ENCODE assay signal across 8 mouse cellular contexts in the genomic region with DNA sequence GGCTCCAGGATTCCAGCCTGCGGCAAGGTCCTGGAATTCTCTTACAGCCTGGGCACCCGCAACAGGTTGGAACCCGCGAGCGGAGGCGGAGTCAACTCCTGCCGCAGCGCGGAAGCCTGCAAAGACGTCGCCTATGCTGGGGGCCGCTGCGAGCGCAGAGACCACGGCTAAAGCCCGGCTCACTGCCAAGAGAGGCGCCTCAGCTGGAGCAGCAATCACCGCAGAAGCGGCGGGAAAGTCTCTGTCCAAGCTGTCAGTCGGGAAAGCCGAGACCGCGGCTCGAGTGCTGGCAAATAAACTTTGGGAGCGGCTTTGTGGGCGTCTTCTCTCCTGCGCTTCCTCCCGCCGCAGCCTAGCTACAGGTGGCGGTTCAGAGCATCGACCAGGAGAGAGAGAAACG. TPM values are rescaled to one million over a fixed set of nuclear protein-coding genes. Genes with fewer than 3 reads are reported as not detected.
DNase-seq lines count a peak whose midpoint lies in the region; ATAC-seq and TF ChIP-seq lines count a peak whose summit lies in the region.

No protein-coding gene starts in this region.

- WGBS in limb, embryonic 14.5 days: 19% methylated on average over 30 of the region's 33 CpGs
- WGBS in neural tube, embryonic 15.5 days: 20% methylated on average over 33 of the region's 33 CpGs

- no peaks in the 10 kb centered on the region for H3K4me1 ChIP-seq in limb, embryonic 14.5 days (ENCODE audit: control insufficient read depth, insufficient read depth, low read length)
- peaks cover 27% of the 10 kb centered on the region for H3K4me1 ChIP-seq in neural tube, embryonic 15.5 days

- no peak for TF ChIP-seq CTCF in gastrocnemius, adult 2 months (IDR thresholded peaks at IDR 0.05)

- H3K4me3 ChIP-seq in gastrocnemius, adult 2 months: peak overlapping the region; percentile 56
- H3K4me3 ChIP-seq in limb, embryonic 14.5 days (replicated peaks; ENCODE audit: low read length): peak overlapping the region; percentile 36
- peak overlapping the region; percentile 37 for H3K4me3 ChIP-seq in neural tube, embryonic 15.5 days (replicated peaks)

- peaks cover 74% of the 10 kb centered on the region for H3K27me3 ChIP-seq in limb, embryonic 14.5 days (ENCODE audit: control insufficient read depth, insufficient read depth, low read length)
- H3K27me3 ChIP-seq in neural tube, embryonic 15.5 days (replicated peaks): peaks cover 62% of the 10 kb centered on the region

- no peak for TF ChIP-seq POLR2A in limb, embryonic 14.5 days (IDR thresholded peaks at IDR 0.05; ENCODE audit: borderline replicate concordance, extremely low read depth, insufficient read depth, insufficient read length)

- no peak overlapping the region for H3K27ac ChIP-seq in gastrocnemius, adult 2 months
- H3K27ac ChIP-seq in limb, embryonic 14.5 days (replicated peaks; ENCODE audit: low read depth, low read length): no peak overlapping the region
- H3K27ac ChIP-seq in neural tube, embryonic 15.5 days (replicated peaks): no peak overlapping the region

- no peaks in the 10 kb centered on the region for H3K36me3 ChIP-seq in limb, embryonic 14.5 days (ENCODE audit: control insufficient read depth, insufficient read depth, low read length)
- no peaks in the 10 kb centered on the region for H3K36me3 ChIP-seq in neural tube, embryonic 15.5 days

- no peak overlapping the region for H3K9ac ChIP-seq in limb, embryonic 14.5 days (ENCODE audit: low read depth, low read length, severe bottlenecking)
- H3K9ac ChIP-seq in neural tube, embryonic 15.5 days (replicated peaks): no peak overlapping the region

- DNase-seq in gastrocnemius, adult 2 months: peak; percentile 14
- DNase-seq in gastrocnemius, postnatal 36 days: no peak
- DNase-seq in R1 (ENCODE audit: low read depth, low spot score) (peak; percentile 36), MN1 (ENCODE audit: low spot score) (no peak)
- DNase-seq in limb, embryonic 14.5 days (ENCODE audit: low spot score): peak; percentile 6
- DNase-seq in thymus, postnatal 10 days (ENCODE audit: low spot score in 2 of 2): no peak

- no peaks in the 10 kb centered on the region for H3K9me3 ChIP-seq in limb, embryonic 14.5 days (ENCODE audit: control insufficient read depth, low read length)
- H3K9me3 ChIP-seq in neural tube, embryonic 15.5 days (replicated peaks): no peaks in the 10 kb centered on the region

- ATAC-seq in granulocyte monocyte progenitor cell, adult 5-6 weeks (replicated peaks; ENCODE audit: poor library complexity, severe bottlenecking): peak; percentile 14; the same call in 1 of the 2 replicates
- no peak for ATAC-seq in limb, embryonic 14.5 days (ENCODE audit: low FRiP score, low read depth)
- no peak for ATAC-seq in neural tube, embryonic 15.5 days (ENCODE audit: low FRiP score)

- peak overlapping the region; percentile 51 for H3K4me2 ChIP-seq in limb, embryonic 14.5 days (replicated peaks; ENCODE audit: low read depth, low read length, severe bottlenecking)
- peak overlapping the region; percentile 71 for H3K4me2 ChIP-seq in neural tube, embryonic 15.5 days

- intact Hi-C loops in gastrocnemius, adult 2 months (cut with DNase I): no loop called here
- intact Hi-C loops in gastrocnemius, postnatal 36 days (cut with DNase I): no loop called here

RNA-seq across cellular contexts. Expression of a gene that starts 3.3 kb away (rescaled TPM):
- not detected for total RNA-seq in gastrocnemius, adult 2 months (2021)
- total RNA-seq in gastrocnemius, postnatal 36 days (2021): not detected
- total RNA-seq in granulocyte monocyte progenitor cell, adult 5-6 weeks (2014; fragmentation: Nextera tagmentation): not detected in 2 replicates
- total RNA-seq in granulocyte monocyte progenitor cell, adult 5-6 weeks (2017): not detected in 2 replicates
- polyA plus RNA-seq in limb, embryonic 14.5 days (2012; rRNA removed): 0.13 and 0.20 TPM in 2 replicates
- 0.06 and 0.10 TPM in 2 replicates for polyA plus RNA-seq in limb, embryonic 14.5 days (2014; fragmentation: Nextera tagmentation; extraction: Ambion mirVana)
- polyA plus RNA-seq in neural tube, embryonic 15.5 days (2015; fragmentation: Nextera tagmentation; extraction: Ambion mirVana): 0.96 and 1.2 TPM in 2 replicates

Comparison
In these comparisons a context has a peak if more than half of its experiments do, and no peak if none do; other contexts are left out.
1. DNase-seq: peak in gastrocnemius, adult 2 months (single experiment), R1 (single experiment) and limb, embryonic 14.5 days (single experiment); none in gastrocnemius, postnatal 36 days (0 of 2), MN1 (single experiment) and thymus, postnatal 10 days (0 of 2).
2. Peak in every context shown above with its lines, with median percentiles within 50 percentile points of each other: H3K4me3 ChIP-seq.